Mouse (Mus musculus): Measurements from ENCODE around the gene Mrpl36. TPM values are rescaled to one million over a fixed set of nuclear protein-coding genes. Genes with fewer than 3 reads are reported as not detected.

The Mrpl36 gene
- total and polyA plus RNA-seq, 3 experiments, result 140 to 147 TPM; not detected in 1

DNA sequence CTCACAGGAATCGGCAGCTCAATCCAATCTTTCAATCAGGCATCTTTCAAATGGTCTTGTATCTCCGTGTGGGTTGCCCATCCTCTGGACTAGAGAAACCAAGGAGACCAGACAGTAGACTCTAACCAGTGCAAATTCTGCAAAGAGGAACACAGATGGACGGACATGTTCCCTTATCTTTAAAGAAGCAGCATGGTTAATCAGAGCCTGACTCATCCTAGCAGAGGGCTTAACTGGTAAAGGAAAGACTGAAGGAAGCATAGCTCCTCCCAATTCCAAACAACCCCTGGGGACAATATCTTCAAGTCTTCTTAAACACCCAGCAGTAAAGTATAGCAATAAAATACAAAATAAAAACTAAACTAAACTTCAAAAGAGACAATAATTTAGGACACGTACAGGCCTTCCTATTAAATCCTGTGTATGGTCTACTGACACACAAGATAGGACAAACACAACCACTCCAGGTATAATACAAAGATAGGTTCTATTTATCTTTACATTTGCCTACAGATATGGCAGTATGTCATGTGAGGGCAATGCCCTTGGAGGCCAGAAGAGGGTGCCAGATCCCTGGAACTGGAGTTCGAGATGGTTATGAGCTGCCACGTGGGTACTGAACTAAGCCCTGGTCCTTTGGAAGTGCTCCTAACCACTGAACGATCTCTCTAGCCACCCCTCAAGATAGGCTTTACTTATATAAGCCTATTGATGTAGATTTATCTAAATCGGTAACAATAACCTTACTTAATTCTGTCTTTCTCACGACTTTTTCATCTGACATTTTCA lies 17.0 kb downstream of the Mrpl36 start (continued):
- TF ChIP-seq USF1 (IDR thresholded peaks at IDR 0.05; ENCODE audit: low read depth, low read length) (peak; percentile 78), CHD1 (IDR thresholded peaks at IDR 0.05; ENCODE audit: low read depth, low read length) (no peak), ZC3H11A (IDR thresholded peaks at IDR 0.05; ENCODE audit: low read depth, low read length) (no peak; the same call in 1 of the 2 replicates), TCF12 (IDR thresholded peaks at IDR 0.05; ENCODE audit: low read depth, low read length) (peak; percentile 60)

DNA sequence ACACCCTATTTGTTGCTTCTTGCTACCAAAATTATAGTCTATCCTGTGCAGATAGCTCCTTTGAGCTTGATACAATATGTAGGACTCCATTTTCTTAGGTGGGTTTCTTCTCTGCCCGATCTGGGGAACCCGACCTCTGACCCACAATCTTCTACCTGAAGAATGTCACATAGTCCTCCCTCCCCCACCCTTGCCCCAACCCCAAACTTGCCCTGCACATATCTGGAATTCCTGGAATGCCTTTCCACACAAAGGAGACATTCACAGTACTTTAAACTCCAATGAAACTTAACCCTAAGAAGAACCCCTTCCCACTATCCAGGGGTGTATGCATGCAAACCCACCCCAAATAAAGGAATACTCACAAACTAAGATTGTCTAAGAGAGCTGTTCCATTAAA lies 17.8 kb downstream of the Mrpl36 start:
- DNase-seq (ENCODE audit: low read depth, low spot score), result no peak
- TF ChIP-seq MAZ (IDR thresholded peaks at IDR 0.05; ENCODE audit: low read depth, low read length) (no peak), RAD21 (IDR thresholded peaks at IDR 0.05; ENCODE audit: low read depth, low read length) (no peak), MYB (IDR thresholded peaks at IDR 0.05; ENCODE audit: low read depth, low read length) (no peak)
- no peak overlapping the region for H3K9ac ChIP-seq (ENCODE audit: control insufficient read depth, low read depth, low read length, poor library complexity, severe bottlenecking)
- H3K9me3 ChIP-seq (replicated peaks; ENCODE audit: insufficient read depth, low read length), result no peaks in the 10 kb centered on the region
- no peaks in the 10 kb centered on the region for H3K27me3 ChIP-seq (ENCODE audit: control insufficient read depth in 1 of 2, insufficient read depth in 2 of 2, low read length in 2 of 2)
- peaks cover 0 to 16% of the 10 kb centered on the region in 2 experiments; a peak in 2 of 4 replicates for H3K36me3 ChIP-seq (ENCODE audit: control insufficient read depth in 1 of 2, insufficient read depth in 2 of 2, low read length in 2 of 2)
- H3K79me2 ChIP-seq (ENCODE audit: control insufficient read depth, insufficient read depth, low read length, poor library complexity), result no peaks in the 10 kb centered on the region
- peaks cover 0 to 9% of the 10 kb centered on the region in 2 experiments; a peak in 2 of 4 replicates for H3K4me1 ChIP-seq (ENCODE audit: control insufficient read depth in 1 of 2, insufficient read depth in 2 of 2, low read length in 2 of 2)
- peak overlapping the region in 1 of 2 experiments; percentile 11; a peak in 2 of 4 replicates for H3K4me3 ChIP-seq (ENCODE audit: control insufficient read depth in 1 of 2, insufficient read depth in 1 of 2, low read depth in 2 of 2, low read length in 2 of 2)
- H3K27ac ChIP-seq (ENCODE audit: control insufficient read depth, low read depth, low read length), result no peak overlapping the region

DNA sequence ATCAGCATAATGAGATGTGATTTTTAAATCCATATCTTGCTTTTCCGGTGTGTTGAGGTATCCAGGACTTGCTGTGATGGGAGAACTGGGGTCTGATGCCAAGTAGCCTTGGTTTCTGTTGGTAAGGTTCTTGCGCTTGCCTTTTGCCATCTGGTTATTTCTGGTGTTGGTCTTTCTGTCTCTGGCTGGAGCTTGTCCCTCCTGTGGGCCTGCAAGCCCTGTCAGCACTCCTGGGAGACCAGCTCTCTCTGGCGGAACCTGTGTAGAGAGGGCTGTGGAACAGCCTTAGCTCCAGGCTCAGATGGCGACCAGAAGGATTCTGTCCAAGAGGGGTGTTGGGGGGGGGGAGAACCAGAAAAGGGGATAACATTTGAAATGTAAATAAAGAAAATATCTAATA lies 18.4 kb downstream of the Mrpl36 start:
- H3K4me3 ChIP-seq (ENCODE audit: control insufficient read depth in 1 of 2, insufficient read depth in 1 of 2, low read depth in 2 of 2, low read length in 2 of 2), result no peak overlapping the region
- no peaks in the 10 kb centered on the region for H3K27me3 ChIP-seq (ENCODE audit: control insufficient read depth in 1 of 2, insufficient read depth in 2 of 2, low read length in 2 of 2)
- peaks cover 0 to 16% of the 10 kb centered on the region in 2 experiments; a peak in 2 of 4 replicates for H3K36me3 ChIP-seq (ENCODE audit: control insufficient read depth in 1 of 2, insufficient read depth in 2 of 2, low read length in 2 of 2)
- H3K27ac ChIP-seq (ENCODE audit: control insufficient read depth, low read depth, low read length), result no peak overlapping the region
- TF ChIP-seq RCOR1 (IDR thresholded peaks at IDR 0.05; ENCODE audit: low read depth, low read length), result no peak
- TF ChIP-seq MYB (IDR thresholded peaks at IDR 0.05; ENCODE audit: low read depth, low read length), result no peak
- no peak for TF ChIP-seq ZKSCAN1 (IDR thresholded peaks at IDR 0.05; ENCODE audit: low read depth, low read length)
- no peak for TF ChIP-seq SIN3A (IDR thresholded peaks at IDR 0.05; ENCODE audit: low read length)
- no peak for TF ChIP-seq E2F4 (IDR thresholded peaks at IDR 0.05; ENCODE audit: borderline replicate concordance, low read depth, low read length)
- no peak for TF ChIP-seq ELF1 (IDR thresholded peaks at IDR 0.05; ENCODE audit: low read depth, low read length)
- no peak for TF ChIP-seq JUND (IDR thresholded peaks at IDR 0.05; ENCODE audit: low read depth, low read length)
- no peak for TF ChIP-seq NELFE (IDR thresholded peaks at IDR 0.05; ENCODE audit: low read depth, low read length)
- no peak for TF ChIP-seq ZMIZ1 (IDR thresholded peaks at IDR 0.05; ENCODE audit: low read depth, low read length)
- TF ChIP-seq ZC3H11A (IDR thresholded peaks at IDR 0.05; ENCODE audit: low read depth, low read length), result no peak
- TF ChIP-seq CHD2 (IDR thresholded peaks at IDR 0.05; ENCODE audit: low read length), result no peak
- no peak for TF ChIP-seq POLR2A (IDR thresholded peaks at IDR 0.05; ENCODE audit: control insufficient read depth in 1 of 2, insufficient read depth in 1 of 2, low read depth in 1 of 2, low read length in 2 of 2, poor library complexity in 1 of 2)
- no peak for TF ChIP-seq ZNF384 (IDR thresholded peaks at IDR 0.05; ENCODE audit: low read depth, low read length)
- no peak for TF ChIP-seq MAFK (IDR thresholded peaks at IDR 0.05; ENCODE audit: borderline replicate concordance, low read depth, low read length)
- no peak for TF ChIP-seq TAL1 (IDR thresholded peaks at IDR 0.05; ENCODE audit: low read length)
- TF ChIP-seq KAT2A (conservative IDR thresholded peaks at IDR 0.05; ENCODE audit: low read depth, low read length), result no peak
- H3K9ac ChIP-seq (ENCODE audit: control insufficient read depth, low read depth, low read length, poor library complexity, severe bottlenecking), result no peak overlapping the region
- H3K79me2 ChIP-seq (ENCODE audit: control insufficient read depth, insufficient read depth, low read length, poor library complexity), result no peaks in the 10 kb centered on the region
- DNase-seq (ENCODE audit: low read depth, low spot score), result no peak
- no peaks in the 10 kb centered on the region for H3K9me3 ChIP-seq (replicated peaks; ENCODE audit: insufficient read depth, low read length)
- H3K4me1 ChIP-seq (ENCODE audit: control insufficient read depth in 1 of 2, insufficient read depth in 2 of 2, low read length in 2 of 2), result peaks cover 0 to 15% of the 10 kb centered on the region in 2 experiments; a peak in 2 of 4 replicates
